Mouse (Mus musculus): ENCODE results near the gene Stk25. TPM values are rescaled to one million over a fixed set of nuclear protein-coding genes. Genes with fewer than 3 reads are reported as not detected.

Stk25 gene
- polyA plus RNA-seq, 1 experiment from 2014 or later: 310 TPM

GRCm38 (mm10) chr1:93581545-93581944, 76.9 kb downstream of the Stk25 start:
- H3K9ac ChIP-seq: no peak overlapping the region
- no peak overlapping the region for H3K27ac ChIP-seq (replicated peaks)
- no peaks in the 10 kb centered on the region for H3K9me3 ChIP-seq
- H3K36me3 ChIP-seq: peaks cover 24% of the 10 kb centered on the region
- ATAC-seq (ENCODE audit: low read depth): no peak
- H3K4me1 ChIP-seq (replicated peaks): no peaks in the 10 kb centered on the region
- no peak overlapping the region for H3K4me3 ChIP-seq
- no peaks in the 10 kb centered on the region for H3K27me3 ChIP-seq
- WGBS: 94% methylated on average over 7 of the region's 7 CpGs
- no peak overlapping the region for H3K4me2 ChIP-seq

DNA sequence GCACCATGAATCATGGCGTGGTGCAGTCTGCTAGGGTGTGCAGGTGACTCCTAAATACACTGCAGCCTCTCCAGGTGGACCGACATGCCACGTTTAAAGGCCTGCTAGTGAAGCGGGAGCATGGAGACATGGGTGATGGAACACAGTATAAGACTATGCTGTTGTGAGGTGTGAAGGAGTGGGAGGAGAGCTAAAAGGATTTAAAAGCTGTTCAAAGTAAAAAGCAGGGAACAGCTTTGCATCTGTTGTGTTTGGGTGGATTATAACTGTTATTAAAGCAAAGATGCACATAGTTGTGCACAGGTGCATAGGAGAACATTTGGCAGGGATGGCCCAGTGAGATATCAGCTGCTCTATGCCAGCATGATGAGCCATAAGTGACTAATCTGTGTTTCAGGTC, 80.6 kb downstream of the Stk25 start:
- Histone ChIP-seq H3K27me3 (no peaks in the 10 kb centered on the region), H3K36me3 (peaks cover 27% of the 10 kb centered on the region), H3K27ac (replicated peaks) (no peak overlapping the region), H3K4me1 (replicated peaks) (no peaks in the 10 kb centered on the region), H3K4me2 (no peak overlapping the region), H3K9ac (no peak overlapping the region), H3K9me3 (no peaks in the 10 kb centered on the region), H3K4me3 (no peak overlapping the region)
- WGBS: 87% methylated on average over 4 of the region's 4 CpGs
- no peak for ATAC-seq (ENCODE audit: low read depth)

GRCm38 (mm10) chr1:93577066-93577465, 81.4 kb downstream of the Stk25 start:
- Histone ChIP-seq H3K4me1 (replicated peaks) (no peaks in the 10 kb centered on the region), H3K36me3 (peaks cover 28% of the 10 kb centered on the region), H3K4me2 (no peak overlapping the region), H3K4me3 (no peak overlapping the region), H3K9me3 (no peaks in the 10 kb centered on the region), H3K27ac (replicated peaks) (no peak overlapping the region), H3K9ac (no peak overlapping the region), H3K27me3 (no peaks in the 10 kb centered on the region)
- ATAC-seq (ENCODE audit: low read depth): no peak
- 78% methylated on average over 3 of the region's 3 CpGs for WGBS

Other genes starting within 250 kb of the Stk25 start
- gene Hdlbp, start 179.8 kb downstream of the Stk25 start, polyA plus RNA-seq (2015; fragmentation: Nextera tagmentation; extraction: Ambion mirVana): 83.9 and 85.7 TPM in 2 replicates
- 6.3 and 6.5 TPM in 2 replicates for gene Farp2, start 146.6 kb downstream of the Stk25 start, polyA plus RNA-seq (2015; fragmentation: Nextera tagmentation; extraction: Ambion mirVana)
- 58.2 and 62.0 TPM in 2 replicates for gene Bok, start 27.0 kb upstream of the Stk25 start, polyA plus RNA-seq (2015; fragmentation: Nextera tagmentation; extraction: Ambion mirVana)
- 102 and 104 TPM in 2 replicates for gene Atg4b, start 92.8 kb upstream of the Stk25 start, polyA plus RNA-seq (2015; fragmentation: Nextera tagmentation; extraction: Ambion mirVana)
- 38.2 and 40.7 TPM in 2 replicates for gene Thap4, start 96.2 kb upstream of the Stk25 start, polyA plus RNA-seq (2015; fragmentation: Nextera tagmentation; extraction: Ambion mirVana)
- gene Dtymk, start 143.3 kb upstream of the Stk25 start, polyA plus RNA-seq (2015; fragmentation: Nextera tagmentation; extraction: Ambion mirVana): 155 and 158 TPM in 2 replicates
- 9.0 and 9.7 TPM in 2 replicates for gene Ing5, start 145.3 kb upstream of the Stk25 start, polyA plus RNA-seq (2015; fragmentation: Nextera tagmentation; extraction: Ambion mirVana)
- gene D2hgdh, start 166.2 kb upstream of the Stk25 start, polyA plus RNA-seq (2015; fragmentation: Nextera tagmentation; extraction: Ambion mirVana): 18.4 and 18.9 TPM in 2 replicates
- not detected in 2 replicates for gene Gal3st2, start 202.6 kb upstream of the Stk25 start, polyA plus RNA-seq (2015; fragmentation: Nextera tagmentation; extraction: Ambion mirVana)